Mouse (Mus musculus) right cerebral cortex, postnatal 14 days (tissue): ENCODE measurements at regions not wholly inside any gene's neighbourhood (a gene's known extent, or its start where the extent isn't known, plus 50 kb on each side); places are given as distances from the start of the nearest gene placed in this dataset.
A peak's percentile ranks its signal among the peaks of the same experiment; 100 is the strongest.

Experiments
- DNase-seq: peaks from one replicate; pipeline ENCODE4 v3.0.0; 2022

GRCm38 (mm10) chr9:42196552-42196951 is 67.5 kb downstream of the Sc5d start:
- DNase-seq: peak; percentile 31

- no peak for DNase-seq
Measured at GRCm38 (mm10) chr9:42196110-42196509, 67.9 kb downstream of the Sc5d start.

GRCm38 (mm10) chr9:42195651-42196050 is 68.4 kb downstream of the Sc5d start:
- DNase-seq: no peak

- DNase-seq: no peak
Measured at GRCm38 (mm10) chr9:42194939-42195338, 69.1 kb downstream of the Sc5d start.

GRCm38 (mm10) chr9:42194176-42194575 is 69.9 kb downstream of the Sc5d start:
- DNase-seq: no peak

GRCm38 (mm10) chr9:42192967-42193733 is 69.1 kb upstream of the Sorl1 start:
- no peak for DNase-seq

- DNase-seq: peak; percentile 64
Measured at GRCm38 (mm10) chr9:42187371-42188228, 63.5 kb upstream of the Sorl1 start.

GRCm38 (mm10) chr9:42184104-42184635 is 60.1 kb upstream of the Sorl1 start:
- DNase-seq: no peak

GRCm38 (mm10) chr9:42183448-42183847 is 59.4 kb upstream of the Sorl1 start:
- peak; percentile 38 for DNase-seq

GRCm38 (mm10) chr9:42182400-42182799 is 58.3 kb upstream of the Sorl1 start:
- no peak for DNase-seq

GRCm38 (mm10) chr9:42180152-42180551 is 56.1 kb upstream of the Sorl1 start:
- no peak for DNase-seq

GRCm38 (mm10) chr9:42178759-42179377 is 54.8 kb upstream of the Sorl1 start:
- DNase-seq: no peak

GRCm38 (mm10) chr9:42174349-42174955 is 50.4 kb upstream of the Sorl1 start:
- no peak for DNase-seq
